Comparison of ENCODE assay signal across 27 mouse cellular contexts in genomic region chr9:53286793-53287192, GRCm38 (mm10). TPM values are rescaled to one million over a fixed set of nuclear protein-coding genes. Genes with fewer than 3 reads are reported as not detected.
A peak's percentile ranks its signal among the peaks of the same experiment; 100 is the strongest.
DNase-seq lines count a peak whose midpoint lies in the region; ATAC-seq and TF ChIP-seq lines count a peak whose summit lies in the region.
"Had no signal": no experiment of that assay in that cellular context is flagged by ENCODE, and none has a peak within 500 bp of the region (broad histone marks: within the 10 kb centered on the region; RNA-seq: fewer than 3 reads in every experiment).

No protein-coding gene starts in this region.

- no peak overlapping the region for H3K27ac ChIP-seq in CH12.LX (ENCODE audit: insufficient read depth, low read depth)
- no peak overlapping the region for H3K27ac ChIP-seq in forebrain, embryonic 16.5 days (ENCODE audit: low read length)
- H3K27ac ChIP-seq: embryonic facial prominence, embryonic 10.5 days; embryonic facial prominence, embryonic 12.5 days; forebrain, embryonic 13.5 days; forebrain, embryonic 15.5 days had no signal

- H3K27me3 ChIP-seq in CH12.LX (replicated peaks): no peaks in the 10 kb centered on the region
- H3K27me3 ChIP-seq in forebrain, embryonic 16.5 days (replicated peaks; ENCODE audit: control insufficient read depth, insufficient read depth, low read length): no peaks in the 10 kb centered on the region
- H3K27me3 ChIP-seq: embryonic facial prominence, embryonic 12.5 days; forebrain, embryonic 13.5 days; forebrain, embryonic 15.5 days; Patski had no signal

- TF ChIP-seq CTCF in CH12.LX (conservative IDR thresholded peaks at IDR 0.05 in 1 of 2, IDR thresholded peaks at IDR 0.05 in 1 of 2; ENCODE audit: low read depth in 2 of 2, low read length in 2 of 2): no peak

- H3K4me2 ChIP-seq in CH12.LX (ENCODE audit: insufficient read depth, low read depth, poor library complexity, severe bottlenecking): peak overlapping the region; percentile 19; the same call in 1 of the 2 replicates
- no peak overlapping the region for H3K4me2 ChIP-seq in forebrain, embryonic 16.5 days (ENCODE audit: low read length)
- H3K4me2 ChIP-seq: embryonic facial prominence, embryonic 12.5 days; forebrain, embryonic 13.5 days; forebrain, embryonic 15.5 days had no signal

- intact Hi-C loops in heart, postnatal 25 days (cut with DNase I): no loop called here

- no peaks in the 10 kb centered on the region for H3K79me2 ChIP-seq in CH12.LX (replicated peaks; ENCODE audit: control insufficient read depth, extremely low read depth, insufficient read depth, poor library complexity, severe bottlenecking)

- in situ Hi-C loops in CH12.LX (cut with MboI; ENCODE audit: low pct_ligation_motif_present, low pct_unique_long_range_greater_than_20kb, low sequenced_read_pairs): no loop called here

- no peak for ATAC-seq in forebrain, embryonic 16.5 days
- ATAC-seq: activated CD4-positive, CD25-positive, alpha-beta regulatory T cell, adult 4 months; CD4-positive, CD25-positive, alpha-beta regulatory T cell, adult 4 months; forebrain, embryonic 13.5 days; forebrain, embryonic 15.5 days; Patski had no signal

- no peak for TF ChIP-seq POLR2A in CH12.LX (IDR thresholded peaks at IDR 0.05; ENCODE audit: low read depth, low read length)

- TF ChIP-seq EP300 in CH12.LX (IDR thresholded peaks at IDR 0.05; ENCODE audit: low read length): no peak

- no peak for TF ChIP-seq RAD21 in CH12.LX (IDR thresholded peaks at IDR 0.05; ENCODE audit: low read depth, low read length)

- no peaks in the 10 kb centered on the region; a peak in 1 of 4 replicates for H3K4me1 ChIP-seq in CH12.LX (ENCODE audit: control insufficient read depth in 1 of 2, insufficient read depth in 2 of 2)
- no peaks in the 10 kb centered on the region for H3K4me1 ChIP-seq in forebrain, embryonic 16.5 days (replicated peaks; ENCODE audit: control insufficient read depth, insufficient read depth, low read length)
- H3K4me1 ChIP-seq: embryonic facial prominence, embryonic 10.5 days; embryonic facial prominence, embryonic 12.5 days; forebrain, embryonic 13.5 days; forebrain, embryonic 15.5 days had no signal

- no peak overlapping the region for H3K9ac ChIP-seq in CH12.LX (ENCODE audit: insufficient read depth, low read depth)
- no peak overlapping the region for H3K9ac ChIP-seq in forebrain, embryonic 16.5 days (replicated peaks; ENCODE audit: low read depth, low read length)
- H3K9ac ChIP-seq: embryonic facial prominence, embryonic 12.5 days; forebrain, embryonic 13.5 days; forebrain, embryonic 15.5 days had no signal

- WGBS in forebrain, embryonic 16.5 days: 82% methylated on average over 6 of the region's 6 CpGs

- H3K9me3 ChIP-seq in CH12.LX (replicated peaks; ENCODE audit: low read length): no peaks in the 10 kb centered on the region
- no peaks in the 10 kb centered on the region for H3K9me3 ChIP-seq in forebrain, embryonic 16.5 days (ENCODE audit: control insufficient read depth, low read length)
- H3K9me3 ChIP-seq: embryonic facial prominence, embryonic 10.5 days; embryonic facial prominence, embryonic 12.5 days; forebrain, embryonic 13.5 days; forebrain, embryonic 15.5 days had no signal

- dilution Hi-C loops in CH12.LX (cut with MboI; ENCODE audit: extremely low pct_ligation_motif_present, extremely low pct_unique_long_range_greater_than_20kb, low sequenced_read_pairs): no loop called here

- no peaks in the 10 kb centered on the region for H3K36me3 ChIP-seq in CH12.LX (replicated peaks in 1 of 2; ENCODE audit: control insufficient read depth in 1 of 2, insufficient read depth in 1 of 2, low read length in 1 of 2)
- no peaks in the 10 kb centered on the region for H3K36me3 ChIP-seq in forebrain, embryonic 16.5 days (ENCODE audit: control insufficient read depth, insufficient read depth)
- H3K36me3 ChIP-seq: embryonic facial prominence, embryonic 10.5 days; embryonic facial prominence, embryonic 12.5 days; forebrain, embryonic 15.5 days had no signal

- no peak overlapping the region for H3K4me3 ChIP-seq in CH12.LX (replicated peaks in 1 of 3; ENCODE audit: low read depth in 2 of 3, low read length in 2 of 3, poor library complexity in 1 of 3)
- no peak overlapping the region for H3K4me3 ChIP-seq in forebrain, embryonic 16.5 days (replicated peaks; ENCODE audit: low read length)
- H3K4me3 ChIP-seq: embryonic facial prominence, embryonic 10.5 days; embryonic facial prominence, embryonic 12.5 days; forebrain, embryonic 13.5 days; forebrain, embryonic 15.5 days had no signal

- DNase-seq in heart, adult 11 months: peak; percentile 29
- no peak for DNase-seq in heart, postnatal 25 days (ENCODE audit: low spot score)
- DNase-seq in 3T3-L1 (ENCODE audit: low read depth, low spot score) (peak; percentile 69), CH12.LX (ENCODE audit: extremely low read depth) (no peak)
- DNase-seq in brain, adult 2 months (ENCODE audit: low read depth, low spot score): peak; percentile 45
- no peak for DNase-seq in thymus, postnatal 10 days (ENCODE audit: low spot score in 2 of 2)
- DNase-seq in gastrocnemius, adult 8-10 months (ENCODE audit: low spot score in 2 of 2): no peak
- DNase-seq: adrenal gland, adult 8-10 months; adrenal gland, postnatal 14 days; adrenal gland, postnatal 36 days; B cell, adult 2 months; cerebellum, adult 11 months; cerebellum, adult 18-20 months; cerebellum, adult 8-10 months; cerebellum, adult 9-11 months; cerebellum, postnatal 14 days; cerebellum, postnatal 36 days had no signal

TF ChIP-seq in CH12.LX, 34 proteins besides CTCF, POLR2A, EP300 and RAD21:
- no peak for TF ChIP-seq ETS1 (conservative IDR thresholded peaks at IDR 0.05; ENCODE audit: low read depth, low read length)
- TF ChIP-seq MAFK (IDR thresholded peaks at IDR 0.05; ENCODE audit: insufficient replicate concordance, low read length): no peak
- no peak for TF ChIP-seq PAX5 (IDR thresholded peaks at IDR 0.05; ENCODE audit: low read length)
- TF ChIP-seq CHD1 (IDR thresholded peaks at IDR 0.05; ENCODE audit: low read depth, low read length): no peak
- TF ChIP-seq MAX (IDR thresholded peaks at IDR 0.05; ENCODE audit: low read length): no peak
- TF ChIP-seq RCOR1 (conservative IDR thresholded peaks at IDR 0.05; ENCODE audit: low read depth, low read length): no peak
- no peak for TF ChIP-seq E2F4 (IDR thresholded peaks at IDR 0.05; ENCODE audit: insufficient replicate concordance, low read depth, low read length)
- no peak for TF ChIP-seq ELF1 (IDR thresholded peaks at IDR 0.05; ENCODE audit: low read depth, low read length)
- no peak for TF ChIP-seq BHLHE40 (IDR thresholded peaks at IDR 0.05; ENCODE audit: low read depth, low read length)
- TF ChIP-seq MEF2A (IDR thresholded peaks at IDR 0.05; ENCODE audit: borderline replicate concordance, low read depth, low read length): no peak
- TF ChIP-seq IRF4 (IDR thresholded peaks at IDR 0.05; ENCODE audit: low read depth, low read length): no peak
- TF ChIP-seq GABPA (IDR thresholded peaks at IDR 0.05; ENCODE audit: insufficient replicate concordance, low read depth, low read length): no peak
- no peak for TF ChIP-seq ZNF384 (IDR thresholded peaks at IDR 0.05; ENCODE audit: low read depth, low read length)
- no peak for TF ChIP-seq NELFE (IDR thresholded peaks at IDR 0.05; ENCODE audit: low read depth, low read length)

RNA-seq across cellular contexts. Expression of gene Exph5, which starts 14.7 kb away (rescaled TPM):
- under 1 TPM; 0.23 to 0.36 TPM for total RNA-seq in heart, postnatal 25 days (2021)
- total RNA-seq in CH12.LX (2012; rRNA removed) (not detected in 2 replicates), CH12.LX (2014; rRNA removed) (not detected in 2 replicates)
- 0.04 TPM in 1 of 2 replicates, not detected in the other for polyA plus RNA-seq in CH12.LX (2012; ENCODE audit: insufficient read length, low read depth)
- polyA plus RNA-seq in forebrain, embryonic 16.5 days (2015; fragmentation: Nextera tagmentation; extraction: Ambion mirVana): 0.09 and 0.14 TPM in 2 replicates
- 1 to 10 TPM; 1.9 to 4.1 (median 2.8) TPM for total RNA-seq in gastrocnemius, adult 8-10 months (2022)
- total RNA-seq: common myeloid progenitor, adult 5-6 weeks; MEL had no signal
- polyA plus RNA-seq: forebrain, embryonic 13.5 days had no signal

RNA-seq across cellular contexts. Expression of gene Ddx10, which starts 38.9 kb away (rescaled TPM):
- 1 to 10 TPM; 8.9 to 9.7 TPM for total RNA-seq in heart, postnatal 25 days (2021)
- total RNA-seq in CH12.LX (2012; rRNA removed): 23.4 and 29.1 TPM in 2 replicates
- total RNA-seq in CH12.LX (2014; rRNA removed): 36.1 and 39.2 TPM in 2 replicates
- polyA plus RNA-seq in CH12.LX (2012; ENCODE audit: insufficient read length, low read depth): 64.2 and 65.1 TPM in 2 replicates
- polyA plus RNA-seq in forebrain, embryonic 16.5 days (2015; fragmentation: Nextera tagmentation; extraction: Ambion mirVana): 24.4 and 26.3 TPM in 2 replicates
- 10 to 100 TPM in 2 of 4 experiments, 1 to 10 TPM in 2; 7.9 to 11.7 (median 9.2) TPM for total RNA-seq in gastrocnemius, adult 8-10 months (2022)

Comparison
In these comparisons a context has a peak if more than half of its experiments do, and no peak if none do; other contexts are left out.
1. DNase-seq: peak in heart, adult 11 months (single experiment), 3T3-L1 (single experiment) and brain, adult 2 months (single experiment); none in heart, postnatal 25 days (single experiment), CH12.LX (single experiment), thymus, postnatal 10 days (0 of 2) and gastrocnemius, adult 8-10 months (0 of 2).